Mouse (Mus musculus) kidney, adult 2 months (tissue): ENCODE data around the gene Duox1.

Experiments used
- CTCF ChIP-seq: fragments of 200-500 bp; conservative IDR thresholded peaks from 2 replicates; pipeline ENCODE4 v1.5.1; 2011; ENCODE audit warnings: low read depth, mild to moderate bottlenecking, control low read depth, low read length, moderate library complexity, mixed read lengths; ENCODE audit not compliant: insufficient read depth, insufficient read length
- POLR2A ChIP-seq: fragments of 200-500 bp; IDR thresholded peaks from one replicate; pipeline ENCODE4 v1.6.1; 2011; ENCODE audit warnings: low read depth, low read length, control low read depth

GRCm38 (mm10) chr2:122284091-122284490 is 31.4 kb upstream of the Duox1 start:
- TF ChIP-seq CTCF (no peak), POLR2A (no peak)
